Mouse (Mus musculus): ENCODE data around the gene Olfr1490.
"Not testable (repeated sequence)": the region's sequence is repeated elsewhere in the genome, so short reads cannot be mapped to it uniquely, and the experiment has no call there.

Gene Olfr1490

DNA sequence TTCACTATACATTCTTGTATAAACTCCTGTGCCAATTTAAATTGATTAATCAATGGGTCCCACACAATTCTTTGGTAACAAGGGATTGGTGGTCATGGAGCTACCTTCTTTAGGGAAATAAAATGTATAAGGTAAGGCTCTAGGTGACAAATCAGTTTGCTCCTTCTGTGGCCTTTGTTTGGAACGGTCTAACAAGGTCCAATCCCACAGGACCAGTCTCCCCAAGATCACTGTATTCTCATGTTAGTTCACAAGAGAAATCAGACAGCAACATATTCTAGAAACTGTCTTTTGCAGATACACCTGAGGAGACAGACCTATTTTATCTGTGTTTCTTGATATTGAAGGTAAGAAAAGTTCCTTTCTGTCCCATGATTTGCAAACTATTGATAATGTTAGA is at the start of gene Olfr1490:
TSS of gene Olfr1490 (plus strand) at position 301 of the 400 bp plus-strand sequence.
- DNase-seq (ENCODE audit: low read depth, low spot score), result no peak

DNA sequence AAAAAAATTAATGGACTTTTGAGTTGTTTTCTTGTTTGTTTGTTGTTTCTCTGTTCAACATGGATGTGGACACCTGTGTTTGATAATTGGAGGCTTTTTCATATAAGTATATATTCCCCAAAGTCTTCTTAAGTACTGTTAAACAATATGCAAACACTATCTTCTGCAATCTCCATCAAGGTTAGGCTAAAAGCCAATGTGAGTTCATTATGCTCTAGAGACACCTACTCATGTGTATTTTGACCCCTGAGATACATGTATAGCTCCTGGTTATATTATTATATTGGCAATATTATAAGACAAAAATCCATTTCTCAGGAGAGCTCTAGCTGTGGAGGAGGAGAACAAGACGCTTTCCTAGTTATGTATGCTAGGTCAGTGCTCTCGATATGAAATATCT is 33.8 kb upstream of the Olfr1490 start, which contains the start of gene Olfr1487:
TSS of gene Olfr1487 (plus strand) at position 301 of the 400 bp plus-strand sequence.
- DNase-seq (ENCODE audit: low read depth, low spot score), result not testable (repeated sequence)

DNA sequence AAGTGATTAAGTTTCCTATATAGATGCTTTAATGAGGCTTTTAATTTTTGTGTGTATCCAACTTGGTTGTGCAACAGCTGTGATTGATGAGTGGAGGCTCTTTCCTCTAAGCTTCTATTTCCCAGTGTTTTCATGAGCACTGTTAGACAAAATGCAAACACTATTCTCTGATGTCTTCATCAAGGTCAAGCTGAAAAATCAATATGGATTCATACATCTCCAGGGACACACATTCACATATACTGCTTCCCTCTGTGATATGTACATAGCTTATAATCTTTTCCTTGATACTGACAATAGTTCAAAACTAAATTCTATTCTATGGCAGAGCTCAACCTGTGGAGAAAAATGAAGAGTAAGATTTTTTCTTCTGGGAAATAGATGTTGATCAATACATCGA is 19.6 kb upstream of the Olfr1490 start, which contains the start of gene Olfr1489:
TSS of gene Olfr1489 (plus strand) at position 301 of the 400 bp plus-strand sequence.
- no peak for DNase-seq (ENCODE audit: low read depth, low spot score)

DNA sequence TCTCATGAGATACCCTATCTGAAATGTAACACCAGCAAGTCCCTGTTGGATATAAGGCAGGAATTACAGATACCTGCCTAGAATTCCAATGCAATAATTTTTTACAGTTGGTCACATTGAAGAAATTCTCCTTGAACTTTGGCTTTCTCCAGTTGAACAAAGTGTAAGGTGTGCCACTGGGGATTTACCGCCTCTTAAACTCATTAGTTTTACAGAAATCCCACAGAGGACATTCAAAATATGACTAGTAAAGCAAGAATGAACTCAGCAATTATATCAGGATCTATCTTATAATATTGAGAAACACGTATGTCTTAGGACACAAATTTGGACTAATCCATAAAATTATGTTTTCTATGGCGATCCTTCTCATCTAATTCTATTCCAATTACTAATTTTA is 46.1 kb downstream of the Olfr1490 start, which contains the start of gene Olfr1491:
TSS of gene Olfr1491 (plus strand) at position 301 of the 400 bp plus-strand sequence.
- DNase-seq (ENCODE audit: low read depth, low spot score), result no peak
